Mouse (Mus musculus) limb, embryonic 14.5 days (tissue): Measurements from ENCODE around the gene Gngt2. TPM values are rescaled to one million over a fixed set of nuclear protein-coding genes. Genes with fewer than 3 reads are reported as not detected.
A peak's percentile ranks its signal among the peaks of the same experiment; 100 is the strongest.

Source experiments
- ATAC-seq: fragments of 200-750 bp; cut with Nextera tagmentation; 2 replicates; pipeline ENCODE4 v1.8.0; 2017; ENCODE audit warnings: low read depth, moderate number of reproducible peaks, moderate TSS enrichment; ENCODE audit not compliant: low FRiP score
- DNase-seq: peaks from one replicate; pipeline ENCODE4 v3.0.0-alpha.2; 2015; ENCODE audit warnings: low spot score
- H3K27ac ChIP-seq: fragments of 300-500 bp; sonication (generic); replicated peaks from 2 replicates; pipeline ENCODE4 v1.5.1; 2014; ENCODE audit warnings: low read depth, mild to moderate bottlenecking, low read length, moderate library complexity, mixed read lengths
- H3K27me3 ChIP-seq: fragments of 300-500 bp; sonication (generic); 2 replicates; pipeline ENCODE4 v1.6.1; 2014; ENCODE audit warnings: low read length, mixed read lengths; ENCODE audit not compliant: control insufficient read depth, insufficient read depth
- H3K36me3 ChIP-seq: fragments of 300-500 bp; sonication (generic); 2 replicates; pipeline ENCODE4 v1.6.1; 2014; ENCODE audit warnings: mild to moderate bottlenecking, low read length, moderate library complexity, mixed read lengths; ENCODE audit not compliant: control insufficient read depth, insufficient read depth
- H3K4me1 ChIP-seq: fragments of 300-500 bp; sonication (generic); 2 replicates; pipeline ENCODE4 v1.6.1; 2014; ENCODE audit warnings: antibody characterized with exemption, low read length, mixed read lengths; ENCODE audit not compliant: control insufficient read depth, insufficient read depth
- H3K4me2 ChIP-seq: fragments of 300-500 bp; sonication (generic); replicated peaks from 2 replicates; pipeline ENCODE4 v1.6.1; 2014; ENCODE audit warnings: low read depth, mild to moderate bottlenecking, low read length, moderate library complexity; ENCODE audit not compliant: severe bottlenecking
- H3K4me3 ChIP-seq: fragments of 300-500 bp; sonication (generic); replicated peaks from 2 replicates; pipeline ENCODE4 v1.5.1; 2014; ENCODE audit warnings: low read length
- H3K9ac ChIP-seq: fragments of 300-500 bp; sonication (generic); 2 replicates; pipeline ENCODE4 v1.6.1; 2014; ENCODE audit warnings: mild to moderate bottlenecking, low read depth, low read length, moderate library complexity; ENCODE audit not compliant: severe bottlenecking
- H3K9me3 ChIP-seq: fragments of 300-500 bp; sonication (generic); 2 replicates; pipeline ENCODE4 v1.6.1; 2016; ENCODE audit warnings: low read length; ENCODE audit not compliant: control insufficient read depth
- POLR2A ChIP-seq: fragments of 200-500 bp; IDR thresholded peaks from 2 replicates; pipeline ENCODE4 v1.8.0; 2012; ENCODE audit warnings: inconsistent platforms, mild to moderate bottlenecking, moderate library complexity, borderline replicate concordance; ENCODE audit not compliant: insufficient read depth, insufficient read length; ENCODE audit errors: extremely low read depth
- WGBS: fragments of 180-500 bp; shearing (Covaris S2); extraction: QIAGEN DNeasy Blood & Tissue Kit; methylation state at CpG from one replicate; pipeline ENCODE4 v1.1.7; 2014; 5-methylcytosine and 5-hydroxymethylcytosine counted together
- polyA plus RNA-seq, 2 experiments: library from polyadenylated mRNA; depleted of rRNA in 1 of 2; stranded (reverse) in 1 of 2; unstranded in 1 of 2; fragments of >200 nt; fragmentation: Nextera tagmentation in 1 of 2; extraction: Ambion mirVana in 1 of 2; gene quantifications; 2 replicates each; pipeline versions ENCODE4 v1.2.1 to v1.2.3; 2012 to 2014

The Gngt2 gene
- polyA plus RNA-seq, 2 experiments = 10.0 to 14.0 TPM

DNA sequence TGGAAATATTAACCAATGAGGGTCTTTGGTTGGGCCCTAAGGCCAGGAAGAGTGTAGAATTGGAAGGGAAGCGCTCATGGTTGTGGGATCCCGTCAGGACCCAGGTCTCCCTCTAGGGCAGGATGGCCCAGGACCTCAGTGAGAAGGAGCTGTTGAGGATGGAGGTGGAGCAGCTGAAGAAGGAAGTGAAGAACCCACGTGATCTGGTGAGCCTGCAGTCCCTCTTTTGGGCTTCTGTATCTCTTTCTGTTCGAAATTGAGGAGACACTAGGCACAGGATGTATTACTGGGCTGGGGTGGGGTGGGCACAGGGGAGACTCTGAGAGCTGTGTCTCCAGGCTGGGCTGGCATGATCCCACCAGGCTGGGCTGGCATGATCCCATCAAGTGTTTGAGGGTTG is 7.9 kb downstream of the Gngt2 start:
- Histone ChIP-seq H3K27me3 (no peaks in the 10 kb centered on the region), H3K9ac (no peak overlapping the region), H3K4me3 (no peak overlapping the region), H3K27ac (no peak overlapping the region), H3K4me1 (peaks cover 6% of the 10 kb centered on the region; the same call in 1 of the 2 replicates), H3K9me3 (no peaks in the 10 kb centered on the region), H3K4me2 (no peak overlapping the region), H3K36me3 (no peaks in the 10 kb centered on the region)
- ATAC-seq = no peak
- no peak for TF ChIP-seq POLR2A
- 69% methylated on average over 4 of the region's 4 CpGs for WGBS
- DNase-seq = no peak

DNA sequence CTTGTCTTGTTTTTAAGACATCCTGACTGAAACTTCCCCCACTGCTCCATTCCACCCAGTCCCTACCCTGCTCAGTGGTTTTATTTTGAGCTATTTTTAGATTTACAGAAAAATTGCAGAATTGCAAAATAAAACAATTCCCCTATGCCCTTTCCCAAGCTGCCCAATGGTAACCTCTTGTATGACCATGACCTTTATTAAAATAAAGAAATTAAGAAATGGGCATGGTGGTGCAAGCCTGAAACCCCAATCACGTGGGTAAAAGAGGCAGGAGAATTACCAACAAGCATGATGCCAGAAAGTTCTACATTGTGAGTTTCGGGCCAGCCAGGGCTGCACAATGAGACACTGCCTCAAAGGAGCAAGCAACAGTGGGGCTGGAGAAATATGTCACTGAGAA is 13.9 kb downstream of the Gngt2 start:
- Histone ChIP-seq H3K9ac (no peak overlapping the region), H3K4me3 (no peak overlapping the region), H3K27me3 (no peaks in the 10 kb centered on the region), H3K36me3 (no peaks in the 10 kb centered on the region), H3K4me1 (no peaks in the 10 kb centered on the region), H3K9me3 (no peaks in the 10 kb centered on the region), H3K4me2 (no peak overlapping the region), H3K27ac (no peak overlapping the region)
- no peak for TF ChIP-seq POLR2A
- DNase-seq (no peak), ATAC-seq (no peak)
- WGBS = 75% methylated on average over 2 of the region's 2 CpGs

DNA sequence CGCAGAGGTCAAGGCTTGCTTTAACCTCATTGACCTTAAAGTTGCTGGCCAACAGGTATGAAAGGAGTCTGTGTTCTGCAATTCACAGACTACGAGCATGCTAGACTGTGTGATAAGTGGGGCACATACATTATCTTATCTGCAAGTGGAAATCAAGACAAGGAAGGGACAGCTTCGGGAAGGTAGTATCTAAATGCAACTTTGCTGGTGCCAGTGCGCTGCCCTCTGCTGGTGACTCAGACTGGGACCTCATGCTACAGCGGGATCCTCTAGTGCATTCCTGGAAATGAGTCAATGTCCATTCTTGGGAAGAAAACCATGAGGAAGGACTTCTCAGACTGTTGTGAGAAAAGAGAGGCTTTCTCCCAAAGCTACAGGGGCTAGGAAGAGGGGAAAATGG is 16.7 kb downstream of the Gngt2 start:
- ATAC-seq (no peak), DNase-seq (no peak)
- Histone ChIP-seq H3K4me2 (no peak overlapping the region), H3K27ac (no peak overlapping the region), H3K9me3 (no peaks in the 10 kb centered on the region), H3K9ac (no peak overlapping the region), H3K4me1 (no peaks in the 10 kb centered on the region), H3K27me3 (no peaks in the 10 kb centered on the region), H3K4me3 (no peak overlapping the region), H3K36me3 (no peaks in the 10 kb centered on the region)
- 64% methylated on average over 5 of the region's 5 CpGs for WGBS
- no peak for TF ChIP-seq POLR2A

DNA sequence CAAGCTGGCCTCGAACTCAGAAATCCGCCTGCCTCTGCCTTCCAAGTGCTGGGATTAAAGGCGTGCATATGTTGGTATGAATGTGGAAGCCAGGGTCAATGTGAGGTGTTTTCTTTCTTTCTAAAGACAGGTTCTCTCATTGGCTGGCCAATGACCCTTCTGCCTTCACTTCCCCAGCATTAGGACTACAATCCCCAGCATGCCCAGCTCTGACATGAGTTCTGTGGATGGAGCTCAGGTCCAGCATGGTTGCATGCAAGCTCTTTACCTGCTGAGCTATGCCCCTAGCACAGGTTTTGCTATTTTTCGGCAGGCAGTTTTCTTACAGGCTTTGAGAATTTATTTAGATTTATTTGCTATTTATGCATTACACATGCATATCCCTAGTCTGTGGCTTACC is 20.3 kb downstream of the Gngt2 start:
- no peak for DNase-seq
- Histone ChIP-seq H3K4me1 (peaks cover 6% of the 10 kb centered on the region; the same call in 1 of the 2 replicates), H3K27me3 (no peaks in the 10 kb centered on the region), H3K4me3 (no peak overlapping the region), H3K4me2 (no peak overlapping the region), H3K36me3 (no peaks in the 10 kb centered on the region), H3K9me3 (no peaks in the 10 kb centered on the region), H3K9ac (no peak overlapping the region), H3K27ac (no peak overlapping the region)
- ATAC-seq = no peak
- TF ChIP-seq POLR2A = no peak
- WGBS = 75% methylated on average over 4 of the region's 4 CpGs

DNA sequence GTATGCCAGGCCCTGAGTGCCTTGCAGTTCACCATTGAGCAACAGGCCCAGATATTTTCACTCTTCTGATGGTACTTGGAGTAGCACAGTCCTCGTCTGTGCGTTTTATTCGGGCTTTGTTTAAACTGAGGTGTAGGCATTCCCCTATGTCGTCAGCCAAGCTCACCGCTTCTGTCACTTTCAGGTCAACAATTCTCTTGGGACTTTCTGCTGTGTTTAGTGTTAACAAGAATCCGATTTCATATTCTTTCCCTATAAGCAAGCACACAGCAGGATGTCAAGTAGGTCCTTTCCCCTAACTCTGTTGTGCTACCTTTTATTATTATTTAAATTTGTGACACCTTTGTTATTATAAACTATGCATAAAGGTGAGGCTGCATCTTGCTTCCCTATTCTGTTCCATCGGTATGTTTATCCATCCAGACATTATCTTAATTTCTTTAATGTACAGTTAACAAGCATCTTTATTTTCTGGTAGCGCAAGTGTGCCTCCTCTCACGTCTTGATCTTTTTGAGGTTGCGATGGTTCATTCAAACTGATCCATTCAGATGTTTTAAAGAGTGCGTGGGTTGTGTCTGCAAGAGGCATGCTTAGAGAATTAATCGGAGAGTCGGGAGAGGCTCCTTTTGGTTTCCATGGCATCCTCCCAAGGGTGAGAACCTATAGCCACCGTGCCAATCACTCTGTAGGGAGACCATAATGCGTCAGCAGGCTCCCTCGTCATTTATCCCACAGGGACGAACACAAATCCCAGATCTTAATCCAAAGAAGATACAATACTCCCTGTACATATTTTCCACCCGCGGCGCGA is 20.9 kb downstream of the Gngt2 start:
- peak overlapping the region; percentile 56 for H3K4me2 ChIP-seq
- H3K36me3 ChIP-seq = no peaks in the 10 kb centered on the region
- H3K27ac ChIP-seq = peak overlapping the region; percentile 71
- H3K9me3 ChIP-seq = no peaks in the 10 kb centered on the region
- H3K4me1 ChIP-seq = peaks cover 6% of the 10 kb centered on the region; the same call in 1 of the 2 replicates
- TF ChIP-seq POLR2A = no peak
- peak overlapping the region; percentile 80 for H3K4me3 ChIP-seq
- WGBS = 17% methylated on average over 21 of the region's 21 CpGs
- no peak for ATAC-seq
- peak; percentile 40 for DNase-seq
- H3K9ac ChIP-seq = peak overlapping the region; percentile 59
- H3K27me3 ChIP-seq = no peaks in the 10 kb centered on the region
